Mouse (Mus musculus): Measurements from ENCODE around the gene Pigyl. TPM values are rescaled to one million over a fixed set of nuclear protein-coding genes. Genes with fewer than 3 reads are reported as not detected.
A peak's percentile ranks its signal among the peaks of the same experiment; 100 is the strongest.
"Not testable (repeated sequence)": the region's sequence is repeated elsewhere in the genome, so short reads cannot be mapped to it uniquely, and the experiment has no call there.

Pigyl gene
- polyA plus RNA-seq, 2 experiments, result 26.4 to 41.5 TPM

DNA sequence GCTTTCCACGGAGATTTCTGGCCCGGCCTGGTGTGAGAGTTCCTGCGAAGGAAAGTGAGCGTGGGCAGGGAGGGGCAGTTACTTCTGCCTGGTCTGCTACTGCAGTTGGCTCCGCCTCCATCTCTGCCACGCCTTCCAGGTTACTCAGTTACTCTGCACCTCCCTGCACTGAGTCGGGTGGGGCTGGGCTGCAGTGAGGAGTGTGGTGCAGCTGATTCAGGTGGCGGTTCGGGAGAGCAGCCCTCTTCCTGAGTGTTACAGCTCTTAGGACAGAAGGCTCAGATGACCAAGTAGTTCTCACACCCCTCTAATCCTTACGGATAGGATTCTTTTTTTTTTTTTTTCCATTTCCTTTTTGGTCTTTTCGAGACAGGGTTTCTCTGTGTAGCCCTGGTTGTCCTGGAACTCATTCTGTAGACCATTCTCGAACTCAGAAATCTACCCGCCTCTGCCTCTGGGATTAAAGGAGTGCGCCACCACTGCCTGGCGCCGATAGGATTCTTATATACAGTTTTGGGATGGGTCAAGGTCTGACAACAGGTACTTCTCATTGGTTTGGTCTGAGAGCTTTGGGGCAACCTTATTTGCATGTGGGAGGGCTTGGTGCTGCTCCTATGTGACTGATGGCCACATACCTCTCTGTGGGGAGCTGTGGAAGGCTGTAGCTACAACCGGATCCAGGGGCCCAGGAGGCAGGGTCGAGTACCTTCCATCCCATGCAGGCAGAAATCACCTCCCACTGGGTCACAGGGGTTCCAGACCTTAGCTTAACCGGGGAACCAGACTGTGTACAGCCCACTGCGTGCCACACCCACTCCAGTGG lies 7.0 kb upstream of the Pigyl start:
- no peaks in the 10 kb centered on the region for H3K36me3 ChIP-seq (replicated peaks; ENCODE audit: control insufficient read depth, insufficient read depth, low read depth)
- no peak overlapping the region for H3K4me3 ChIP-seq (ENCODE audit: insufficient read depth in 1 of 2, low read depth in 2 of 2, low read length in 2 of 2)
- TF ChIP-seq CTCF (IDR thresholded peaks at IDR 0.05; ENCODE audit: low read depth), result no peak
- TF ChIP-seq EP300 (IDR thresholded peaks at IDR 0.05; ENCODE audit: low read depth), result no peak
- H3K27ac ChIP-seq, result no peak overlapping the region
- no peak overlapping the region for H3K4me2 ChIP-seq (ENCODE audit: low read depth)
- DNase-seq (ENCODE audit: low read depth in 3 of 3, low spot score in 3 of 3) (no peak), ATAC-seq (ENCODE audit: insufficient read depth) (peak; percentile 83)
- H3K9ac ChIP-seq (replicated peaks), result no peak overlapping the region
- H3K27me3 ChIP-seq (ENCODE audit: control insufficient read depth, insufficient read depth, low read length), result no peaks in the 10 kb centered on the region; the same call in 1 of the 2 replicates
- WGBS (ENCODE audit: insufficient replicate concordance), result 49% methylated on average over 20 of the region's 20 CpGs
- H3K9me3 ChIP-seq (ENCODE audit: control insufficient read depth, low read length), result no peaks in the 10 kb centered on the region
- peaks cover 0 to 11% of the 10 kb centered on the region in 2 experiments; a peak in 2 of 4 replicates for H3K4me1 ChIP-seq (replicated peaks; ENCODE audit: control insufficient read depth in 2 of 2, insufficient read depth in 2 of 2, low read length in 1 of 2)

DNA sequence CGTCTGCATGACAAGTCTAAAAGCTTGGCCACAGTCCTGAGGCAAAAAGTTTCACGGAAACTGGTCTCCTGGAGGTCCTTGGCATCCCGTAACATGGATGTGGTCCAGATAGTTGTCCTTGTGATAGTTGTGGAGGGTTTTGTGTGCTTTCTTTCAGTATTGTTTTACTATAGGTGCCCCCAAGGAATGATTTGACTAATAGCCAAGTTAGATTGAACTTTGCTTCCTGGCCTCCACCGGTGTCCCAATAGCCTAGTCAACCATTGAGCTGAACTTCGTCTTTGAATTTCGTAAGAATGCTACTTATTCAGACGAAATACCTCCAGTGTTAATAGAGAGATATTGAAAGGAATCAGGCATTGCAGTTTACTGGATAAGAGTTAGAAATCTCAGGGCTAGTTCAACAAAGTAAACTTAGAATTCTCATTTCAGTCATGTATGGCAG lies 6.4 kb upstream of the Pigyl start:
- H3K27ac ChIP-seq; H3K36me3 ChIP-seq (replicated peaks; ENCODE audit: control insufficient read depth, insufficient read depth, low read depth): not testable (repeated sequence)

DNA sequence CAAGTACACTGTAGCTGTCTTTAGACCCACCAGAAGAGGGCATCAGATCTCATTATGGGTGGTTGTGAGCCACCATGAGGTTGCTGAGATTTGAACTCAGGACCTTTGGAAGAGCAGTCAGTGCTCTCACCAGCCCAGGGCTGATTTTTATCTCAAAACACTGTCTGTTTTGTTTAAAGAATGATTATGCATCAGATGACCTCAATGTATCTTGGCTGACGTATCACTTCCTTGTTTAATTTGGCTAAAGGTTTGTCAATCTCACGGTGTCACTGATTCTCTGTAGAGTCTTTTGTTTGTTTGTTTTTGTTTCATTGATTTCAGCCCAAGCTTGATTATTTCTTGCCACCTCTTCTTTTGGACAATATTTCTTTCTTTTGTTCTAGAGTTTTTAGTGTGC lies 5.7 kb upstream of the Pigyl start:
- 59% methylated on average over 2 of the region's 2 CpGs for WGBS (ENCODE audit: insufficient replicate concordance)
- H3K9me3 ChIP-seq (ENCODE audit: control insufficient read depth, low read length), result no peaks in the 10 kb centered on the region
- no peak overlapping the region for H3K27ac ChIP-seq
- no peak overlapping the region for H3K9ac ChIP-seq (replicated peaks)
- H3K36me3 ChIP-seq (replicated peaks; ENCODE audit: control insufficient read depth, insufficient read depth, low read depth), result no peaks in the 10 kb centered on the region
- H3K4me3 ChIP-seq (ENCODE audit: insufficient read depth in 1 of 2, low read depth in 2 of 2, low read length in 2 of 2), result no peak overlapping the region
- no peaks in the 10 kb centered on the region; the same call in 1 of the 2 replicates for H3K27me3 ChIP-seq (ENCODE audit: control insufficient read depth, insufficient read depth, low read length)
- H3K4me1 ChIP-seq (replicated peaks; ENCODE audit: control insufficient read depth in 2 of 2, insufficient read depth in 2 of 2, low read length in 1 of 2), result peaks cover 0 to 14% of the 10 kb centered on the region in 2 experiments; a peak in 3 of 4 replicates
- ATAC-seq (ENCODE audit: insufficient read depth) (no peak), DNase-seq (ENCODE audit: low read depth in 3 of 3, low spot score in 3 of 3) (no peak)
- no peak overlapping the region for H3K4me2 ChIP-seq (ENCODE audit: low read depth)
- TF ChIP-seq CTCF (IDR thresholded peaks at IDR 0.05; ENCODE audit: low read depth) (no peak), EP300 (IDR thresholded peaks at IDR 0.05; ENCODE audit: low read depth) (no peak)

More for the DNA sequence above, 6.4 kb upstream of the Pigyl start:
- not testable (repeated sequence) for H3K9ac ChIP-seq (replicated peaks); H3K9me3 ChIP-seq (ENCODE audit: control insufficient read depth, low read length); DNase-seq (ENCODE audit: low read depth in 3 of 3, low spot score in 3 of 3); H3K4me3 ChIP-seq (ENCODE audit: insufficient read depth in 1 of 2, low read depth in 2 of 2, low read length in 2 of 2); H3K27me3 ChIP-seq (ENCODE audit: control insufficient read depth, insufficient read depth, low read length); ATAC-seq (ENCODE audit: insufficient read depth); H3K4me2 ChIP-seq (ENCODE audit: low read depth)
- peaks cover 0 to 11% of the 10 kb centered on the region in 2 experiments; a peak in 2 of 4 replicates for H3K4me1 ChIP-seq (replicated peaks; ENCODE audit: control insufficient read depth in 2 of 2, insufficient read depth in 2 of 2, low read length in 1 of 2)
- 60% methylated on average over 7 of the region's 7 CpGs for WGBS (ENCODE audit: insufficient replicate concordance)

DNA sequence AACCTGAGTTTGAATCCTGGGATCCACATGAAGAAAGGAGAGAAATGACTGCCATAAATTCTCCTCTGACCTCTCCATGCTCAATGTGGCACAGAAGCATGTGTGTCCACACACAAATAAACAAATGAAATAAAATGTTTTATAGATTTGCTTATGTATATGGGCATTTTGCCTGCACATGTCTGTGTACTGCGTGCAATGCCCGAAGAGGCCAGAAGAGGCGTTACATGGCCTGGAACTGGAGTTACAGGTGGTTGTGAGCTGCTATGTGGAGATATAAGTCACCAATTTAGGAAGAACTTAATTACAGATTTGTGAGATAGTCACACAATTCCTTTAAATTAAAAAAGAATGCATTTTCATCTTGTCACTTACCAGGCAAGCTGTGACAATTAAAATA lies 2.8 kb upstream of the Pigyl start:
- Histone ChIP-seq H3K9me3 (ENCODE audit: control insufficient read depth, low read length) (no peaks in the 10 kb centered on the region), H3K27me3 (ENCODE audit: control insufficient read depth, insufficient read depth, low read length) (no peaks in the 10 kb centered on the region; the same call in 1 of the 2 replicates), H3K27ac (no peak overlapping the region), H3K4me3 (ENCODE audit: insufficient read depth in 1 of 2, low read depth in 2 of 2, low read length in 2 of 2) (no peak overlapping the region), H3K4me2 (ENCODE audit: low read depth) (no peak overlapping the region), H3K9ac (replicated peaks) (no peak overlapping the region), H3K36me3 (replicated peaks; ENCODE audit: control insufficient read depth, insufficient read depth, low read depth) (no peaks in the 10 kb centered on the region), H3K4me1 (replicated peaks; ENCODE audit: control insufficient read depth in 2 of 2, insufficient read depth in 2 of 2, low read length in 1 of 2) (peaks cover 6 to 21% of the 10 kb centered on the region in 2 experiments)
- no peak for DNase-seq (ENCODE audit: low read depth in 3 of 3, low spot score in 3 of 3)
- 76% methylated on average over 3 of the region's 3 CpGs for WGBS (ENCODE audit: insufficient replicate concordance)
- no peak for ATAC-seq (ENCODE audit: insufficient read depth)
- TF ChIP-seq CTCF (IDR thresholded peaks at IDR 0.05; ENCODE audit: low read depth), result peak; percentile 27; the same call in 1 of the 2 replicates
- TF ChIP-seq EP300 (IDR thresholded peaks at IDR 0.05; ENCODE audit: low read depth), result no peak

DNA sequence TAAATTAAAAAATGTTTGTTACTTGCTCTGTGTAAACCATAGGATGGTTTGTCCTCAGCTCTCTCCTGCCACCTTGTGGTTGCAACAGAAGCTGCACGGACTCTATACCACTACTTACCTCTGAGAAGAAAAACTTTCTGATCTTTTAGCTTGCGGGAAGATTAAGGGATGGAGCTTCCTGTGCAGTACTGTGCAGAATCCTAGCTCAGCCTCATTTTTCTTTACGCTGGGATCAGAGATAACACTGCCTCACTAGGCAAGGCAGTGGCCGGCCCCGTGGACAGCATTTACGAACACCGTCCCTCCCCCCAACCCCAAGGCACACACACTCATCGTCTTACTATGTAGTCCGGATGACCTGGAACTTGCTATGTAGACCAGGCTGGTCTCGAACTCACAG lies 1.0 kb upstream of the Pigyl start:
- TF ChIP-seq CTCF (IDR thresholded peaks at IDR 0.05; ENCODE audit: low read depth), result peak; percentile 84
- no peak for TF ChIP-seq EP300 (IDR thresholded peaks at IDR 0.05; ENCODE audit: low read depth)
- H3K36me3 ChIP-seq (replicated peaks; ENCODE audit: control insufficient read depth, insufficient read depth, low read depth), result no peaks in the 10 kb centered on the region
- H3K4me3 ChIP-seq (ENCODE audit: insufficient read depth in 1 of 2, low read depth in 2 of 2, low read length in 2 of 2), result peak overlapping the region; percentile 42 to 43; a peak in 3 of 4 replicates
- no peak overlapping the region for H3K27ac ChIP-seq
- peaks cover 6 to 10% of the 10 kb centered on the region in 2 experiments for H3K4me1 ChIP-seq (replicated peaks; ENCODE audit: control insufficient read depth in 2 of 2, insufficient read depth in 2 of 2, low read length in 1 of 2)
- H3K9me3 ChIP-seq (ENCODE audit: control insufficient read depth, low read length), result no peaks in the 10 kb centered on the region
- peak overlapping the region; percentile 50 for H3K4me2 ChIP-seq (ENCODE audit: low read depth)
- H3K9ac ChIP-seq (replicated peaks), result peak overlapping the region; percentile 6; the same call in 1 of the 2 replicates
- ATAC-seq (ENCODE audit: insufficient read depth) (0 out of 2 replicates have a peak, but pooled peaks have one; percentile 9), DNase-seq (ENCODE audit: low read depth in 3 of 3, low spot score in 3 of 3) (peak in 2 of 3 experiments; percentile 64 to 70)
- 14% methylated on average over 10 of the region's 10 CpGs for WGBS (ENCODE audit: insufficient replicate concordance)
- no peaks in the 10 kb centered on the region; the same call in 1 of the 2 replicates for H3K27me3 ChIP-seq (ENCODE audit: control insufficient read depth, insufficient read depth, low read length)
